Mouse (Mus musculus) mesoderm, embryonic 11.5 days (tissue): ENCODE results near the gene Ndufb10.

Experiments
- DNase-seq: peaks from one replicate; pipeline ENCODE4 v3.0.0-alpha.2; 2012; ENCODE audit warnings: low read depth, low spot score

Gene Ndufb10

DNA sequence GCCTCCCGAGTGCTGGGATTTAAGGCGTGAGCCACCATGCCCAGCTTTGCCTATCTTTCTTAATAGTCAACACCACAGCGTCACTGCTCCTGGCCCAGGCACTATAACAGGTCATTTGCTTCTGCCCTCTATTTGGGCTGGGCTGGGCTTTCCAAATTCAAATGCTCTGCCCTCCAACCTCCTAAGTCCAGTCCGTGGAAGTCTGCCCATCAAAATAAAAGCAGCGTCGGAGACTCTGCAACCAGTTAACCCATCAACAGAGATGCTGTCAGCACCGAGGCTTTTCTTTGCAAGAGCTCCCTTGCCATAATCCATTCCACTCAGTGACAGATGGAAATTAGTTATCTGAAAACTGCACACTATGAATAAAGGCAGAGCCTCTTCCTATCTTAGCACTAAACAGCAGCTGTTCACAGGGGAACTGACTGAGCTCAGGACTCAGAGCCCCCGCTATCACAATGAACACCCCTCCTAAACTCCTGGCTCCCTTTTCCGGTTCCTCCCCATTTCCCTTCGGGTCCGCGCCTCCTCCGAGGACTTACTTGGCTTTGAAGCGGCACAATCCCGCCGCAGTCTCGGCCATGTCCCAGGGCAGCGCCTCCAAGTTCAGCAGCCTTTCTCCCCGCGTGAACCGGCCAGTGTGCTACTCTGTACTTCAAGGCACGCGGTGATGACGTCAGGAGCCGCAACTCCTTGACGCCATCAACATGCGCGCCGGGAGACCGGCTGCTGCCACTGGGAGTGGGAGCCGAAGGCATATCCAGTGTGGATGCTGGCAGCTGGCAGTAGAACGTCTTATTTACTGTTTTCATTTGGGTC lies 17.1 kb downstream of the Ndufb10 start, which contains the start of gene Tbl3:
Gene Tbl3, minus strand, starts transcription at position 679 of the 819 bp plus-strand sequence.
- peak; percentile 94 for DNase-seq

DNA sequence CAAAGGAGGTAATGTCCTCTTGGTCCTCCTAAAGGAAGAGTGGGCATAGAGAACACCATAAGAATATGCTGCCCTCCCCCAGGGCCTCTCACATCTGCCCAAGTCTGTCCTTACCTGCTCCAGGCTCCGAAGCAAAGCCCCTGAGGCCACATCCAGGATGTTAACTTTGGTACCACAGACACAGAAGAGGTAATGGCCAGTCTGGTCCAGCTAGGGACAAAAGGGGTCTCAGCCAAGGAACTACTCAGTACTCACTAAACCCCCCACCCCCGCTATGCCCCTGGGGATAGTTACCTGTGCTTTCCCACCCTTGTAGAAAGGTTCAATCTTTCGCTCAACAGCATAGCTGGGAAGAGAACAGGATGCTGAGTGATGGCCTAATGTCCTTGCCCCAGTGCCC lies 18.5 kb downstream of the Ndufb10 start:
- no peak for DNase-seq

DNA sequence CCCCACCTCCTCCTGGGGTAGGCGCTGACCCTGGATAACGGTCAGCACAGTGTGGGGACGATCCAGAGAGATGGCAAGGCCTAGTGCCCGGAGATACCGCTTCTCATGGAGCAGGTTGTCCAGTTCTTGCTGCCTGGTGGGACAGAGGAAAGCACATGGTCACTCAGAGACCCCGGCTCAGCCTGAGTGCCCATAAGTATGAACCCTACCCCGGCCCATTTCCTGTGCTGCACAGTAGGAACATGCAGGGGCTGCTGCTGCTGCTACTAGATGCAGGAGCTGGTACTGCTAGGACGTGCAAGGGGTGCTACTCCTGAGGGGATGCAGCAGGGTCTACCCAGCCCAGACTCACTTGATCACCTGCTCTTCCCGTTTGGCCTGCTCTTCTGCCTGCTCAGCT lies 23.0 kb downstream of the Ndufb10 start:
- no peak for DNase-seq

DNA sequence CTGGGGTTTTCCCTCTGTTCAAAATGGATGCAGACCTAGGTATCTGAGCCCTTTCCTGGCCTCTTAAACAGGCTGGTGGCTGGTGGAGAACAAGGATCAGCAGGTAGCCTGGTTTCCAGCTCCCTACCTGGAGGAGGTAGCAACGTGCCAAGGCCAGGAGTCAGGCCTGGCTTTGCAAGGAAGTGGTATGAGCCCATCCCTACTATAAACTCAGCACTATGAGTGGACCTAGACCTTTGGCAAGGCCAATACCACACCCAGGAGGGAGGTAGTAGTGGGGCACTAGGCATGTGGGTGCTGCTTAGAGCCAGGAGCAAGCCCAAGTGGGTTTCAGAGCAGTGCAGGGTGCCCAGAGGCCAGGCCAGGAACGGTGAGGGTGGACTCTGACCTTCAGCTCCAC lies 24.8 kb downstream of the Ndufb10 start:
- no peak for DNase-seq

DNA sequence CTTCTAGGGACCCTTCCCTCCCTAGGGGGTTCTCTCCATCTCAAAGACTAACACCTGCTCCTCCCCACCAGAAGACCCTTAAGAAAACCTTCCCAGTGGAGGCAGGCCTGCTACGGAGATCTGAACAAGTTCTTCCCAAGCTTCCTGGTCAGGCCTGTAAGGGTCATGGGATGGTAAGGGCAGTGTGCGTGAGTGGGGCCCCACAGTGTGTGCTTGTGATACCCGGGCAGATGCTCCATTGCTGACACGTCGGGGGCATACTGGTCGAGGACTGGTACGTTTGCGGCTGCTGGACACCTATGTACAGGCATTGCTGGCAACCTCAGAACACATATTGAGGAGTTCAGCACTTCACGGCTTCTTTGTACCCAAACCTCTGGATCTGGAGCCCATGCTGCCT lies 25.6 kb downstream of the Ndufb10 start:
- DNase-seq = no peak

DNA sequence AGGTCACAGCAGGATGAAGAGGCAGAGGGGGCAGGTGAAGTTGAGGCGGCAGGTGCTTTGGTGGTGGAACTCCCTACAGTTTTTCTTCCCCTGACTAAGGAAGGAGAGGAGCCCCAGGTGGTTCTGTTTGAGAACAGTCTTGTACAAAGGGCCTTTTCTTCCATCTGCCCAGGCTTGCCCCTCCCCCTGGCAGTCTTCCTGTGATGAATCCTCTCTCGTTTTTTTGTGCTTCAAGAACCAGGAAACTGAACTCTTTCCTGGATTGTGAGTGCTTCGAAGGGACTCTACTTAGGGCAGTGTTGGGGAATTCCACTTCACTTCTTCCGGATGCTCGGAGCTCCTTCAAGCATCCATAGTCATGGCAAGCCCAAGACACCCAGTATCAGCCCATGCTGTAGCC lies 26.3 kb downstream of the Ndufb10 start:
- no peak for DNase-seq

DNA sequence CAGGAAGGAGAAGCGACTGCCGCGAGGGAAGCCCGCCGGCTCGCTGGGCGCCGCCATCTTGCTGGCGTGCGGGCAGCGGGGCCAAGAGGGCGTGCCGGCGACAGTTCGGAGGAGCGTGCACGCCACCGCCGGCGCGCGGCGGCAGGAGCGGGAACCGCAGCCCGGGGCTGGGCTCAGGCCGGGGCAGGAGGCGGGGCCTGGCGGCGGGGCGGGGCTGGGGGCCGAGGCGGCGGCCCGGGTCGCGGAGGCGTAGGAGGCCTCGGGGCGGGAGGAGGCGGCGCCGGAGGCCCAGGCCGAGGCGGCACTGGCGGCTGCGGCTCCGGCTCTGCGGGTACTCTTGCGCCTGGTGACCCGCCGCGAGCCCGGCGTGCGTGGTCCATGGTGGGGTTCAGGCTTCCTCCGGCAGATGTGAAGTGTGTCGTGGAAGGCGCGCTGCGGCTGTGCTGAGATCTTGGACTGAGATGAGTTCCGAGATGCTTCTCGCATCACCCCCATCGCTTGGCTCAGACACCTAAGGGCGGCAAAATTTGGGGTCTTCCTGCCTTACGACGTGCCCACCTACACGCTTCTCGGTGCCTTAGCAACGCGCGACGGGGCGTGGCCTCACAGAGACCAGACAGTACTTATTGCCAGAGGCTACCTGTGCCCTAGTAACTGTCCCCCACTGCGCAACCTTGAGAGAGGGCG lies 28.1 kb downstream of the Ndufb10 start, which contains the start of the genes Gfer and Noxo1:
Gene Gfer, minus strand, starts transcription at position 146 of the 687 bp plus-strand sequence.
Gene Noxo1, plus strand, starts transcription at position 224 of the 687 bp plus-strand sequence.
- peak; percentile 90 for DNase-seq

DNA sequence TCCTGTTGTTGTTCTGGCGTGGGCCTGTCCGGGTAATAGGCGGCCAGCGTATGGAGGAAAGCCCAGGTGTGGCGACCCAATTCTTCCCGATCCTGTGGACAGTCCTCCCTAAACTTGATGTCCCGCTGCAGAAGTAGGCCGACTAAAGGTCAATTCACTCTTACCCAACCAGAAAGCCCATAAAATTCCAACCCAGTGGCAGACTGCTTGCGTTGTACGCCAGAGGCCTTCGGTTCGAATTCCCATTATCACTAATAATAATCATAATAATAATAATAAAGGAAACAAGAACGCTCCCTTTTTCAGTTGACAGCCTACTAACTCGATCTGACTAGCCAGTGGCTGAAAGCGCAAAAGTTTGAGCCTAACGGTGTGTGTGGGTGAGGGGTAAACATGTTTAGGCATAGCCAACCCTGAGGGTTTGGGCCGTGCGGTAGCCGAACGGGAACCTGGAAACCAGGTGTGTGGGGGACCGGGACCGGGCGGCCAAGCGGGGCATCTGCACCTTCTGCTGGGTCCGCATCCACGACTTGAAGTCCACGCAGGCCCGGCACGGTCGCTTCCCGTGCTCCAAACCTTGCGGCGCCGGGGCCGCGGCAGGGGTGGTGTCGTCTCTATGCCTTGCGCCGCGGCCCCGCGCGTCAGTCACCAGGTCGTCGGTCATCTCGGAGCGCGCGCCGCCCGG lies 28.8 kb downstream of the Ndufb10 start:
- no peak for DNase-seq

DNA sequence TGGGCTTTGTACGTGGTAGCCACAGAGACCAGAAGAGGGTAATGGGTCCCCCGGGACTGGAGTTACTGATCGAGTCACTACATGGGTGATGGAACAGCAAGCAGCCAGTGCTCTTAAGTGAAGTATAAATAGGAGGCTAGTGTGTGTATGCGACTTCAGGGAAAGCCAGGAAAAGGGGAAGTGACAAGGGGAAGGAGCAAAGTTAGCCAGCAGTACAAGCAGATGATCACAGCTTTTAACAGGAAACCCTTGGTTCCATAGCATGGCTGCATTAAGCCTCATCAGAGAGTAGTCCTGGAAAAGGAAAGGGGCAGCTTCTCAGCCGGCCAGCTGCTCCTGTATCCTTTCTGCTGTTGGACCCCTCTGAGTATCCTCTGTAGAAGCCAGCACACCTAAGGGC lies 31.9 kb downstream of the Ndufb10 start:
- DNase-seq = no peak

DNA sequence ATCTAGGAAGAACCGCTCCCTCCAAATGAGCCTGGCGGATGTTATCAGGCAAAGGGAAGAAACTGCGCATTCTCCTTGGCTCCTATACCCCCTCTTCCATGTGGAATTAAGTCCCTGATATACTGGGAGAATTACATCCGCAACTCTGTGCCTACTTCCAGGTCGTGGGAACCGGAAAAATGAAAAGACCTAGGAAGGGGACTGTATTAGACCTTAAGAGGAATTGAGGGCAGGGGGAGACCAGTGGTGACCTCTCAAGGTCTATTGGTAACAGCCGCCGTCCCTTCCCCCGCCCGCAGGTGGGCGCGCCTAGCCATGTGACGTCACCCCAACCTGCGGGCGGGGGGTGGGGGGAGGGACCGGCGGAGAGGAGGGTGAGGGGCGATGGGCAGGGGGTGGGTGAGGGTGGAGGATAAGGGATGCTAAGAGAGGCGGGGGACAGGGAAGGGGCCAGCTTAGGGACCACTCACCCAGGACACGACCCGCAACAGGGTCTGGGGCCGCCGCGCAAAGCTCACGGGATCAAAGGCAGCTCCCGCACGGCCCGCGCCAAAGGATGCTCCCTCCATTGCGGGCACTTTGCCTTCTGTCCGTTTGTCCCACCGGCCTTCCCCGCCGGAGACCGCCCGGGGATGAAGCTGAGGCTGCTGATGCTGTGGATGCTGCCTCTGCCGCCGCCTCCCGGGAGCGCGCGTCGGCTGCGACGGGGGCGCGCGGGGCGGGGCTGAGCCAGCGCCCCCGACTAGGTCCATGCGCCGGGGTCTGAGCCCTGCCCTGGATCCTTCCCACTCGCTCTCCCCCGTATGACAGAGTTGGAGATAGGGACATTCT lies 34.8 kb downstream of the Ndufb10 start, which contains the start of gene Syngr3:
Gene Syngr3, minus strand, starts transcription at position 705 of the 831 bp plus-strand sequence.
- DNase-seq = no peak

DNA sequence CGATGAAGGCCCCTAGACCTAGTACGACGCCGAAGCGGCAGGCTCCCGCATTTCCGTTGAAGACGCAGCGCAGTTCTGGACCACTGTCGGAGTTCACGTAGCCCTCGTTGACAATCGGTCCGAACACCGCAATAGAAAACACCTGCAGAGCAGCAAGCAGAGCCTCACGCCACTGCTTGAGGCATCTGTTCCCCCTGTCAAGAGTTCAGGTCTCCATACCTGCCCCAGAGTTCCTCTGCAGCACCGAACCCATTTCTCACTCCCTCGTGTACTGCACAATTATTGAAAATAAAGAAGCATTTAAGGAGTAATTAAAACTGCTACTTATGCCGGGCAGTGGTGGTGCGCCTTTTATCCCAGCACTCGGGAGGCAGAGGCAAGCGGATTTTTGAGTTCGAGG lies 36.7 kb downstream of the Ndufb10 start:
- DNase-seq = no peak

DNA sequence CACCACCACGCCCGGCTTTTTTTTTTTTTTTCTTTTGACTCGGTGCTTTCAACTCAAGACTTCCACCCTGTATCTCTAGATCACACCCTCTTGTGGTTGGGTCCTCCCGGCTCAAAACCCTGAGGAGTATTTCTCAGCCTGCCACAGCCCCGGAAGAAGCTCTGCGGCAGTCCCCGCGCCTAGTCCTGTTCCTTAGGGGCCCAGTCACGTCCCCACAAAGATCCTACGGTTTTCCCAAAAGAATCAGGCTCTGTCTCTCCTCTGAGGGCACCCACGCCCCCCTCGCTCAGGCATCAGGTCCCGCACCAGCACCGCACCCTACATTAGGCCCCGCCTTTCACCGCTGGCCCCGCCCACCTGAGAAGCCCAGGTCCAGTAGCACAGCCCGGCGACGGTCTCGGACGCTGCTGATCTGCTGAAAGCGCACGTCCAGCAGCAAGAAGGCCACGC lies 37.1 kb downstream of the Ndufb10 start:
- no peak for DNase-seq

DNA sequence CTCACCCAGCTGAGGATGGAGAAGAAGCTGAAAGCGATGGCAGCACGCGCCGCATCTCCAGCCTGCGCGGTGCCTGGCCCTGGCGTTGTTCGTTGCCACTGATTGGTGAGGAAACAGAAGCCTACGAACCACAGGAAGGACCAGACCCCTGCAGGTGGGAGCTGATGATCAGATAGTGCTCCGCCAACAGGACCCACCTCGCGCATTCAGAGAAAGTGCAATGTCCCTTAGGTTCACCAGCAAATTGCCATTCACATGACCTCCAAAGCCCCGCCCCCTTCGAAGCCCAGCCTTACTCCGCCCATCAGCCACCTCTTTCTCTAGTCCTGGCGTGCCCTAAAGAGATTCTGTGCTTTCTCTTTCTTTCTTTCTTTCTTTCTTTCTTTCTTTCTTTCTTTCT lies 37.8 kb downstream of the Ndufb10 start:
- DNase-seq = no peak

DNA sequence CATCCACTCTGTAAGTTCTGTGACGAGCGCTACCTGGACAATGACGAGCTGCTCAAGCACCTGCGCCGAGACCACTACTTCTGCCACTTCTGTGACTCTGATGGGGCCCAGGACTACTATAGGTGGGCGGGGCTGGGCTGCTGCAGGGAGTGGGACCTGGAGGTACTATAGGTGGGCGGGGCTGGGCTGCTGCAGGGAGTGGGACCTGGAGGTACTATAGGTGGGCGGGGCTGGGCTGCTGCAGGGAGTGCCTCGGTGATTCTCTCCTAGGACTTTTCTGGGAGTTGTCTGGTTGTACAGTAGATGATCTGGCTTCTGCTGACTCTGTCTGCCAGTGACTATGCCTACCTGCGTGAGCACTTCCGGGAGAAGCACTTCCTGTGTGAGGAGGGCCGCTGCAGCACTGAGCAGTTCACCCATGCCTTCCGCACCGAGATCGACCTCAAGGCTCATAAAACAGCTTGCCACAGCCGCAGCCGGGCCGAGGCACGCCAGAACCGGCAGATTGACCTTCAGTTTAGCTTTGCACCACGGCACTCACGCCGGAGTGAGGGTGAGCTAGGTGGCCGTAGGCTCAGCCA lies 46.7 kb downstream of the Ndufb10 start:
- no peak for DNase-seq

DNA sequence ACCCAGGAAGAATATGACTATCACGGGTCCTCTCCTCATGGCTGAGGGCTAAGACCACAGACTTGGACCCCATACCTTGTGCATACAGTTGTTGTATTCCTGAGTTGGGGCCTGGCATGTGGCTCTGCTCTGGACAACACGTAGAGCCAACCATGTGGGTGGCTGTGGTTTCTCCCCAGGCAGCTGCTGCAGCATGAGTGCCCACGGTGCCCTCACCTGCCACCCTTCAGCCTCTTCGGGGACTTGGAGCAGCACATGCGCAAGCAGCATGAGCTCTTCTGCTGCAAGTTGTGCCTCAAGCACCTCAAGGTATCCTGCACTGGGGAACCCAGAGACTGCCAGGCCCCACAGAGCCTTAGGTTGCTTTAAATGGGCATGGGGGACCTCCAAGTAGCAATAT lies 47.4 kb downstream of the Ndufb10 start:
- DNase-seq = no peak

DNA sequence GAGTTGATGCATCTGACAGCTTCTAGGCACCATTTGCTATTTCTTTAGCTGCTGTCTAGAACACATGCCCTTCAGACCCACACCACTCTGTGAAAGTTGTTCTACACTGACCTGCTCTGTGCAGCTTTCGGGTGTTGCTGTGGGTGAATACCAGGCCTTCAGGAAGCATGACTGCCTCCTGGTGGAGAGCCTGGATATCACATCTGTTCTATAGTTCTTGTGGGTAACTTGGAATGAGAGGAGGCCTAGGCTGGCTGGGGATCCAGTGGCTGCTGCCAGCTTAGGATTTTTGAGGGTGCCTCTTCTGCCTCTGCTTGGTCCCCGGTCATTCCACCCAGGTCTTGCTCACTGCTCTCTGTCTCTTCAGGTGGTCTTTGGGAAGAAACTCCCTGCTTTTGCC lies 48.1 kb downstream of the Ndufb10 start:
- peak; percentile 84 for DNase-seq

DNA sequence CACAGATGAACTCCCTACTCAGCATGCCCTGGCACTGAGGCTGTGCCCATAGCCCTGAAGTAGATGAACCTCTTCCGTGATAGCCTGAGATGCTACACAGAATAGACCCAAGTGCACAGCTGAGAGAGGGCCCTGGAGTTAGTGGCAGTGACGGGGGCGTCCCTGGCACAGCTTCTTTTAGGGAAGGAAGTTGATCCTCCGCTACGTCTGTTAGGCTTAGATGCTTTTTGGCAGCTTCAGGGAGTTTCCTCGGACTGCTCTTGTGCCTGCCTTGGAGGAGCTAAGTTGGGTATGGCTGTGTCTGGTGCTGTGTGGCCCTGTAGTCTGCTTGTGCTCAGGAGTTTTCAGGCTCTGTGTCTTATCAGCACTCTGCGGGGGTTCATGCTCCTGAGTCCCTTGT lies 50.0 kb downstream of the Ndufb10 start:
- no peak for DNase-seq

DNA sequence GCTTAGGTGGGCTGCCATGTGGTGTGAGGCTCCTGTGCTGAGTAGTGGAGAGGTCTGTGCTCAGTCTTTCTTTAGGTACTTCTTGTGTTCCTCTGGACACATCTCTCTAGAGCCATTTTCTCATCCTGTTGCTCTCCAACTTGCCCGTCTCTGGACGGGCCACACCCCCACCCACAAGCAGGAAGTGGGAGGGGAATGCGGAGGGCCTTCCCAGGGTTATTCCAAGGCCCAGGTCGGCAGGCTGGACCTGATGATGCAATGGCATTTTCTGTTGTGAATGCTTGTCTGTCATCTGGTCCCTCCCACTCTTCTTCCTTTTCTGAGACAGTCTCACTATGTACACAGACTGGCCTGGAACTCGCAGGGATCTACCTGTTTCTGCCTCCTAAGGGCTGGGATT lies 52.1 kb downstream of the Ndufb10 start:
- DNase-seq = no peak
